Comparison of ENCODE assay signal across 9 mouse cellular contexts in the genomic region with DNA sequence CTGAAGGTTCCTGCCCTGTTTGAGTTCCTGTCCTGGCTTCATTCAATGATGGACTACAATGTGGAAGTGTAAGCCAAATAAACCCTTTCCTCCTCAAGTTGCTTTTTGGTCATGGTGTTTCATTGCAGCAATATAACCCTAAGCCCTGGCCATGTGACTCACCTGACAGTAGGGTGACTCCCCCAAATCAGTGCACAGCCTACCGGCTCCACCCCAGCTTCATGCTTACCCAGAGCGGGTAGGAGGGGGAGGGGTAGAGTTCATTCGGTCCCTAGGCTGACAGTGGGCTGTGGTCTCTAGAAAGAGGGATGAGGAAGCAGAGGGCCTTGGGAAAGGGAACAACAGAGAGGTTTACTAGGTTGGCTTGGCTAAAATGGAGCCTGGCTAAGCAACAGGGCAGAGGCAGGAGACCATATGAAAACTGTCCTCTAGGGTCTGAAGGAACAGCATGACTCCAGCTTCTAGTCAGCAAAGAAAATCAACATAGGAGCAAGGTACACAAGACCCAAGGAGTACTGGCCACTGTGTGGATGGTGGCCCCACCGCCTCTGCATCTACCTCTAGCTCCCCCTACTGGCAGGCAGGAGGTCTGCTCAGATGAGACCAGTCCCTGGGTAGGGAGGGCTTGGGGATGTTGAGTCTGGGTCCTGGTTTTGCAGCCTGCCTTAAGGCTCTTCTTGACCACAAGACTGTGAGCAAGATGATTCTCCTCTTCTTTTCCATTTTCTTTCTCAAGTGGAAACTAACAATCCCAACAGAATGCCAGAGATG. TPM values are rescaled to one million over a fixed set of nuclear protein-coding genes. Genes with fewer than 3 reads are reported as not detected.
DNase-seq lines count a peak whose midpoint lies in the region; ATAC-seq and TF ChIP-seq lines count a peak whose summit lies in the region.
"Had no signal": no experiment of that assay in that cellular context is flagged by ENCODE, and none has a peak within 500 bp of the region (broad histone marks: within the 10 kb centered on the region; RNA-seq: fewer than 3 reads in every experiment).

No protein-coding gene starts in this region.

- H3K79me2 ChIP-seq in CH12.LX (replicated peaks; ENCODE audit: control insufficient read depth, extremely low read depth, insufficient read depth, poor library complexity, severe bottlenecking): no peaks in the 10 kb centered on the region

- WGBS in heart, embryonic 11.5 days (ENCODE audit: insufficient replicate concordance): 52% methylated on average over 4 of the region's 4 CpGs

- TF ChIP-seq POLR2A in CH12.LX (IDR thresholded peaks at IDR 0.05; ENCODE audit: low read depth, low read length): no peak

- ATAC-seq in heart, embryonic 11.5 days (replicated peaks; ENCODE audit: insufficient number of reproducible peaks, low FRiP score, low TSS enrichment): 0 out of 2 replicates have a peak, but pooled peaks have one; percentile 31
- peak; percentile 60 to 74; a peak in 3 of 4 replicates for ATAC-seq in hematopoietic stem cell, adult 5-6 weeks (replicated peaks in 1 of 2; ENCODE audit: insufficient read depth in 1 of 2, low FRiP score in 2 of 2, low TSS enrichment in 1 of 2, low read depth in 1 of 2, poor library complexity in 2 of 2, severe bottlenecking in 2 of 2)

- no peak overlapping the region for H3K9ac ChIP-seq in heart, embryonic 11.5 days (ENCODE audit: low read depth, low read length)
- H3K9ac ChIP-seq in CH12.LX (ENCODE audit: insufficient read depth, low read depth): no peak overlapping the region
- H3K9ac ChIP-seq: midbrain, embryonic 12.5 days had no signal

- H3K27ac ChIP-seq in heart, embryonic 11.5 days (ENCODE audit: low read depth, low read length): no peak overlapping the region
- no peak overlapping the region for H3K27ac ChIP-seq in CH12.LX (ENCODE audit: insufficient read depth, low read depth)
- H3K27ac ChIP-seq: midbrain, embryonic 12.5 days had no signal

- no peak overlapping the region for H3K4me3 ChIP-seq in heart, embryonic 11.5 days (ENCODE audit: low read depth, low read length)
- H3K4me3 ChIP-seq in CH12.LX (replicated peaks in 1 of 3; ENCODE audit: low read depth in 2 of 3, low read length in 2 of 3, poor library complexity in 1 of 3): no peak overlapping the region
- H3K4me3 ChIP-seq: midbrain, embryonic 12.5 days had no signal

- DNase-seq in heart, adult 8-10 months (ENCODE audit: low spot score): no peak
- peak; percentile 27 for DNase-seq in CH12.LX (ENCODE audit: extremely low read depth)
- DNase-seq in natural killer cell, adult 2 months (ENCODE audit: low spot score in 2 of 2): peak; percentile 11 to 15
- DNase-seq in ovary, postnatal 36 days (ENCODE audit: low spot score): no peak
- DNase-seq in right cerebral cortex, postnatal 4 days: no peak
- DNase-seq in kidney, postnatal 10 days: no peak

- H3K4me2 ChIP-seq in heart, embryonic 11.5 days: no peak overlapping the region
- no peak overlapping the region for H3K4me2 ChIP-seq in CH12.LX (ENCODE audit: insufficient read depth, low read depth, poor library complexity, severe bottlenecking)
- H3K4me2 ChIP-seq: midbrain, embryonic 12.5 days had no signal

- no peaks in the 10 kb centered on the region; the same call in 1 of the 2 replicates for H3K27me3 ChIP-seq in heart, embryonic 11.5 days (ENCODE audit: control insufficient read depth, insufficient read depth, low read length)
- peaks cover 98% of the 10 kb centered on the region for H3K27me3 ChIP-seq in CH12.LX (replicated peaks)

- in situ Hi-C loops in CH12.LX (cut with MboI; ENCODE audit: low pct_ligation_motif_present, low pct_unique_long_range_greater_than_20kb, low sequenced_read_pairs): no loop called here

- dilution Hi-C loops in CH12.LX (cut with MboI; ENCODE audit: extremely low pct_ligation_motif_present, extremely low pct_unique_long_range_greater_than_20kb, low sequenced_read_pairs): no loop called here

- no peak for TF ChIP-seq EP300 in CH12.LX (IDR thresholded peaks at IDR 0.05; ENCODE audit: low read length)

- H3K4me1 ChIP-seq in heart, embryonic 11.5 days (ENCODE audit: control insufficient read depth, insufficient read depth, low read length): 0 out of 2 replicates have a peak, but pooled peaks cover 3% of the 10 kb centered on the region
- no peaks in the 10 kb centered on the region for H3K4me1 ChIP-seq in CH12.LX (ENCODE audit: control insufficient read depth in 1 of 2, insufficient read depth in 2 of 2)
- H3K4me1 ChIP-seq: midbrain, embryonic 12.5 days had no signal

- TF ChIP-seq CTCF in CH12.LX (conservative IDR thresholded peaks at IDR 0.05 in 1 of 2, IDR thresholded peaks at IDR 0.05 in 1 of 2; ENCODE audit: low read depth in 2 of 2, low read length in 2 of 2): peak; percentile 72 to 90

- TF ChIP-seq RAD21 in CH12.LX (IDR thresholded peaks at IDR 0.05; ENCODE audit: low read depth, low read length): peak; percentile 35

- H3K36me3 ChIP-seq in heart, embryonic 11.5 days (ENCODE audit: control insufficient read depth, insufficient read depth, low read length): no peaks in the 10 kb centered on the region
- H3K36me3 ChIP-seq in CH12.LX (replicated peaks in 1 of 2; ENCODE audit: control insufficient read depth in 1 of 2, insufficient read depth in 1 of 2, low read length in 1 of 2): no peaks in the 10 kb centered on the region
- H3K36me3 ChIP-seq: midbrain, embryonic 12.5 days had no signal

- H3K9me3 ChIP-seq in heart, embryonic 11.5 days (replicated peaks; ENCODE audit: control insufficient read depth, low read length): no peaks in the 10 kb centered on the region
- no peaks in the 10 kb centered on the region for H3K9me3 ChIP-seq in CH12.LX (replicated peaks; ENCODE audit: low read length)
- H3K9me3 ChIP-seq: midbrain, embryonic 12.5 days had no signal

TF ChIP-seq in CH12.LX, 34 proteins besides CTCF, POLR2A, EP300 and RAD21:
- TF ChIP-seq SMC3 (IDR thresholded peaks at IDR 0.05; ENCODE audit: low read depth, low read length): peak; percentile 53
- no peak for TF ChIP-seq HCFC1 (IDR thresholded peaks at IDR 0.05; ENCODE audit: low read depth, low read length)

RNA-seq across cellular contexts. Expression of a gene that starts 25.9 kb away (rescaled TPM):
- 105 and 137 TPM in 2 replicates for polyA plus RNA-seq in heart, embryonic 11.5 days (2014; fragmentation: Nextera tagmentation; extraction: Ambion mirVana)
- total RNA-seq in heart, adult 8-10 months (2022): 10 to 100 TPM; 42.1 to 59.3 (median 49.9) TPM
- total RNA-seq in CH12.LX (2012; rRNA removed) (0.21 and 0.81 TPM in 2 replicates), CH12.LX (2014; rRNA removed) (not detected in 2 replicates)
- polyA plus RNA-seq in CH12.LX (2012; ENCODE audit: insufficient read length, low read depth): not detected in 2 replicates
- not detected in 2 replicates for total RNA-seq in hematopoietic stem cell, adult 5-6 weeks (2017)

RNA-seq across cellular contexts. Expression of a gene that starts 29.9 kb away (rescaled TPM):
- 7.9 TPM in 2 replicates for polyA plus RNA-seq in heart, embryonic 11.5 days (2014; fragmentation: Nextera tagmentation; extraction: Ambion mirVana)
- 10 to 100 TPM; 20.1 to 24.7 (median 23.3) TPM for total RNA-seq in heart, adult 8-10 months (2022)
- total RNA-seq in CH12.LX (2012; rRNA removed) (0.55 and 2.1 TPM in 2 replicates), CH12.LX (2014; rRNA removed) (0.22 TPM in 1 of 2 replicates, not detected in the other)
- 0.53 and 0.57 TPM in 2 replicates for polyA plus RNA-seq in CH12.LX (2012; ENCODE audit: insufficient read length, low read depth)
- 6.4 and 11.7 TPM in 2 replicates for total RNA-seq in hematopoietic stem cell, adult 5-6 weeks (2017)

Comparison
In these comparisons a context has a peak if more than half of its experiments do, and no peak if none do; other contexts are left out.
1. DNase-seq: peak in CH12.LX (single experiment) and natural killer cell, adult 2 months (2 of 2); none in heart, adult 8-10 months (single experiment), ovary, postnatal 36 days (single experiment), right cerebral cortex, postnatal 4 days (single experiment) and kidney, postnatal 10 days (single experiment).
2. RNA of a gene that starts 25.9 kb away (total RNA-seq): 42.1 to 59.3 TPM in heart, adult 8-10 months; 0.21 to 0.81 TPM in CH12.LX and not detected in hematopoietic stem cell, adult 5-6 weeks; every median in the first group is over 10 times any median in the second.